Mouse (Mus musculus) forebrain, embryonic 12.5 days (tissue): ENCODE results near the gene Slc23a3. TPM values are rescaled to one million over a fixed set of nuclear protein-coding genes. Genes with fewer than 3 reads are reported as not detected.
A peak's percentile ranks its signal among the peaks of the same experiment; 100 is the strongest.

Experiments used
- ATAC-seq: fragments of 200-750 bp; cut with Nextera tagmentation; 2 replicates; pipeline ENCODE4 v1.8.0; 2017; ENCODE audit warnings: moderate TSS enrichment; ENCODE audit not compliant: low FRiP score
- H3K27ac ChIP-seq: fragments of 300-500 bp; sonication (generic); 2 replicates; pipeline ENCODE4 v1.5.1; 2016; ENCODE audit warnings: mild to moderate bottlenecking
- H3K27me3 ChIP-seq: fragments of 300-500 bp; sonication (generic); 2 replicates; pipeline ENCODE4 v1.6.1; 2016; ENCODE audit warnings: mild to moderate bottlenecking
- H3K36me3 ChIP-seq: fragments of 300-500 bp; sonication (generic); replicated peaks from 2 replicates; pipeline ENCODE4 v1.6.1; 2016; ENCODE audit warnings: mild to moderate bottlenecking
- H3K4me1 ChIP-seq: fragments of 300-500 bp; sonication (generic); 2 replicates; pipeline ENCODE4 v1.6.1; 2016
- H3K4me2 ChIP-seq: fragments of 300-500 bp; sonication (generic); 2 replicates; pipeline ENCODE4 v1.6.1; 2016; ENCODE audit warnings: mild to moderate bottlenecking, moderate library complexity
- H3K4me3 ChIP-seq: fragments of 300-500 bp; sonication (generic); replicated peaks from 2 replicates; pipeline ENCODE4 v1.5.1; 2016; ENCODE audit warnings: mild to moderate bottlenecking
- H3K9ac ChIP-seq: fragments of 300-500 bp; sonication (generic); 2 replicates; pipeline ENCODE4 v1.6.1; 2016; ENCODE audit warnings: mild to moderate bottlenecking
- H3K9me3 ChIP-seq: fragments of 300-500 bp; sonication (generic); 2 replicates; pipeline ENCODE4 v1.6.1; 2016
- WGBS: fragments of 180-500 bp; shearing (Covaris S2); methylation state at CpG from one replicate; pipeline ENCODE4 v1.1.7; 2016; 5-methylcytosine and 5-hydroxymethylcytosine counted together
- polyA plus RNA-seq: library from polyadenylated mRNA; unstranded; fragments of >200 nt; fragmentation: Nextera tagmentation; extraction: Ambion mirVana; gene quantifications from 2 replicates; pipeline ENCODE4 v1.2.1, GENCODE M21; 2016

Slc23a3 gene
- not detected in 2 replicates for polyA plus RNA-seq

- 69% methylated on average over 12 of the region's 12 CpGs for WGBS
- Histone ChIP-seq H3K9ac (no peak within 1 kb of the TSS), H3K4me3 (no peak within 1 kb of the TSS), H3K27ac (no peak within 1 kb of the TSS), H3K4me2 (no peak within 1 kb of the TSS), H3K27me3 (peaks cover 12% of the 10 kb centered on the region; the same call in 1 of the 2 replicates), H3K36me3 (peaks cover 30% of the 10 kb centered on the region), H3K4me1 (no peaks in the 10 kb centered on the region), H3K9me3 (no peaks in the 10 kb centered on the region)
- no peak for ATAC-seq
These were observed at the start of gene Slc23a3 for GRCm38 (mm10) chr1:75133421-75134207. Gene Slc23a3 (minus strand): TSS chr1:75133890.

GRCm38 (mm10) chr1:75182160-75182559 lies 48.5 kb upstream of the Slc23a3 start:
- H3K9me3 ChIP-seq, result no peaks in the 10 kb centered on the region
- H3K27me3 ChIP-seq, result no peaks in the 10 kb centered on the region
- 71% methylated on average over 4 of the region's 4 CpGs for WGBS
- H3K4me1 ChIP-seq, result peaks cover 23% of the 10 kb centered on the region
- ATAC-seq, result no peak
- H3K4me3 ChIP-seq, result no peak overlapping the region
- H3K27ac ChIP-seq, result no peak overlapping the region
- H3K36me3 ChIP-seq, result peaks cover 57% of the 10 kb centered on the region
- H3K9ac ChIP-seq, result no peak overlapping the region
- H3K4me2 ChIP-seq, result no peak overlapping the region

GRCm38 (mm10) chr1:75181377-75181870 lies 47.7 kb upstream of the Slc23a3 start:
- Histone ChIP-seq H3K4me1 (peaks cover 23% of the 10 kb centered on the region), H3K9me3 (no peaks in the 10 kb centered on the region), H3K9ac (no peak overlapping the region), H3K4me2 (no peak overlapping the region), H3K27ac (no peak overlapping the region), H3K27me3 (no peaks in the 10 kb centered on the region), H3K4me3 (no peak overlapping the region), H3K36me3 (peaks cover 57% of the 10 kb centered on the region)
- ATAC-seq, result no peak
- 82% methylated on average over 4 of the region's 4 CpGs for WGBS

GRCm38 (mm10) chr1:75180741-75181140 lies 47.1 kb upstream of the Slc23a3 start:
- peaks cover 23% of the 10 kb centered on the region for H3K4me1 ChIP-seq
- no peak; the same call in 1 of the 2 replicates for ATAC-seq

GRCm38 (mm10) chr1:75180105-75180590 lies 46.5 kb upstream of the Slc23a3 start, which contains the start of gene Abcb6:
Gene Abcb6 (minus strand): TSS chr1:75180392.
- peak within 1 kb of the TSS; percentile 74 for H3K9ac ChIP-seq
- peak within 1 kb of the TSS; percentile 56 for H3K27ac ChIP-seq
- no peaks in the 10 kb centered on the region for H3K27me3 ChIP-seq
- 0% methylated on average over 31 of the region's 31 CpGs for WGBS
- H3K4me3 ChIP-seq, result peak within 1 kb of the TSS; percentile 60
- no peaks in the 10 kb centered on the region for H3K9me3 ChIP-seq
- peaks cover 53% of the 10 kb centered on the region for H3K36me3 ChIP-seq
- peaks cover 23% of the 10 kb centered on the region for H3K4me1 ChIP-seq
- ATAC-seq, result peak; percentile 94
- H3K4me2 ChIP-seq, result peak within 1 kb of the TSS; percentile 99

More at GRCm38 (mm10) chr1:75180741-75181140, 47.1 kb upstream of the Slc23a3 start:
- H3K4me3 ChIP-seq, result peak overlapping the region; percentile 60
- H3K4me2 ChIP-seq, result peak overlapping the region; percentile 99
- no peaks in the 10 kb centered on the region for H3K9me3 ChIP-seq
- 42% methylated on average over 7 of the region's 7 CpGs for WGBS
- H3K27me3 ChIP-seq, result no peaks in the 10 kb centered on the region
- peaks cover 57% of the 10 kb centered on the region for H3K36me3 ChIP-seq
- 0 out of 2 replicates have a peak overlapping the region, but pooled peaks have one; percentile 56 for H3K27ac ChIP-seq
- no peak overlapping the region for H3K9ac ChIP-seq

- Histone ChIP-seq H3K27ac (peak overlapping the region; percentile 56), H3K9ac (peak overlapping the region; percentile 74), H3K4me1 (peaks cover 23% of the 10 kb centered on the region), H3K36me3 (peaks cover 51% of the 10 kb centered on the region), H3K9me3 (no peaks in the 10 kb centered on the region), H3K27me3 (no peaks in the 10 kb centered on the region), H3K4me2 (peak overlapping the region; percentile 99), H3K4me3 (peak overlapping the region; percentile 60)
- ATAC-seq, result peak; percentile 57
- 12% methylated on average over 23 of the region's 23 CpGs for WGBS
These were observed 45.8 kb upstream of the Slc23a3 start for GRCm38 (mm10) chr1:75179334-75180104.

- ATAC-seq, result peak; percentile 98
- no peaks in the 10 kb centered on the region for H3K9me3 ChIP-seq
- whole genome bisulfite sequencing, result 1% methylated on average over 57 of the region's 59 CpGs
These were observed 35.1 kb upstream of the Slc23a3 start, which contains the start of gene Zfand2b for GRCm38 (mm10) chr1:75168472-75169464. Gene Zfand2b (plus strand): TSS chr1:75168646.

GRCm38 (mm10) chr1:75168093-75168471 lies 34.4 kb upstream of the Slc23a3 start:
- WGBS, result 11% methylated on average over 7 of the region's 7 CpGs
- H3K27ac ChIP-seq, result 0 out of 2 replicates have a peak overlapping the region, but pooled peaks have one; percentile 87
- H3K4me2 ChIP-seq, result peak overlapping the region; percentile 56
- peak overlapping the region; percentile 55; the same call in 1 of the 2 replicates for H3K9ac ChIP-seq
- H3K9me3 ChIP-seq, result no peaks in the 10 kb centered on the region
- peak; percentile 36; the same call in 1 of the 2 replicates for ATAC-seq
- H3K36me3 ChIP-seq, result peaks cover 25% of the 10 kb centered on the region
- no peaks in the 10 kb centered on the region for H3K27me3 ChIP-seq
- peak overlapping the region; percentile 61 for H3K4me3 ChIP-seq
- peaks cover 14% of the 10 kb centered on the region for H3K4me1 ChIP-seq

More at GRCm38 (mm10) chr1:75168472-75169464, 35.1 kb upstream of the Slc23a3 start, which contains the start of gene Zfand2b:
- H3K9ac ChIP-seq, result peak within 1 kb of the TSS; percentile 55
- peak within 1 kb of the TSS; percentile 61 for H3K4me3 ChIP-seq
- peak within 1 kb of the TSS; percentile 87 for H3K27ac ChIP-seq
- peak within 1 kb of the TSS; percentile 56 for H3K4me2 ChIP-seq
- H3K36me3 ChIP-seq, result peaks cover 32% of the 10 kb centered on the region
- peaks cover 14% of the 10 kb centered on the region for H3K4me1 ChIP-seq
- H3K27me3 ChIP-seq, result no peaks in the 10 kb centered on the region

GRCm38 (mm10) chr1:75160256-75160617 lies 26.5 kb upstream of the Slc23a3 start:
- no peaks in the 10 kb centered on the region for H3K36me3 ChIP-seq
- no peak overlapping the region for H3K4me2 ChIP-seq
- H3K27ac ChIP-seq, result no peak overlapping the region
- H3K4me3 ChIP-seq, result no peak overlapping the region
- no peak for ATAC-seq
- no peaks in the 10 kb centered on the region for H3K27me3 ChIP-seq
- H3K4me1 ChIP-seq, result no peaks in the 10 kb centered on the region
- 82% methylated on average over 4 of the region's 4 CpGs for WGBS
- no peak overlapping the region for H3K9ac ChIP-seq
- H3K9me3 ChIP-seq, result no peaks in the 10 kb centered on the region

- H3K4me2 ChIP-seq, result no peak overlapping the region
- ATAC-seq, result no peak
- H3K9me3 ChIP-seq, result no peaks in the 10 kb centered on the region
- H3K36me3 ChIP-seq, result no peaks in the 10 kb centered on the region
- no peak overlapping the region for H3K27ac ChIP-seq
- no peak overlapping the region for H3K4me3 ChIP-seq
- no peaks in the 10 kb centered on the region for H3K4me1 ChIP-seq
- H3K27me3 ChIP-seq, result no peaks in the 10 kb centered on the region
- H3K9ac ChIP-seq, result no peak overlapping the region
- 64% methylated on average over 5 of the region's 5 CpGs for WGBS
These were observed 26.0 kb upstream of the Slc23a3 start for GRCm38 (mm10) chr1:75159540-75160255.

- Histone ChIP-seq H3K27me3 (no peaks in the 10 kb centered on the region), H3K4me3 (no peak overlapping the region), H3K9me3 (no peaks in the 10 kb centered on the region), H3K4me1 (no peaks in the 10 kb centered on the region), H3K36me3 (no peaks in the 10 kb centered on the region), H3K4me2 (no peak overlapping the region), H3K9ac (no peak overlapping the region), H3K27ac (no peak overlapping the region)
- ATAC-seq, result no peak
These were observed 25.3 kb upstream of the Slc23a3 start for GRCm38 (mm10) chr1:75158990-75159389.
